Mouse (Mus musculus) brain, embryonic 18.5 days (tissue): Measurements from ENCODE around the gene Mettl26.
"Not testable (repeated sequence)": the region's sequence is repeated elsewhere in the genome, so short reads cannot be mapped to it uniquely, and the experiment has no call there.

Source experiments
- DNase-seq: peaks from one replicate; pipeline ENCODE4 v3.0.0-alpha.2; 2012; ENCODE audit warnings: low read depth, low spot score

Mettl26 gene

DNA sequence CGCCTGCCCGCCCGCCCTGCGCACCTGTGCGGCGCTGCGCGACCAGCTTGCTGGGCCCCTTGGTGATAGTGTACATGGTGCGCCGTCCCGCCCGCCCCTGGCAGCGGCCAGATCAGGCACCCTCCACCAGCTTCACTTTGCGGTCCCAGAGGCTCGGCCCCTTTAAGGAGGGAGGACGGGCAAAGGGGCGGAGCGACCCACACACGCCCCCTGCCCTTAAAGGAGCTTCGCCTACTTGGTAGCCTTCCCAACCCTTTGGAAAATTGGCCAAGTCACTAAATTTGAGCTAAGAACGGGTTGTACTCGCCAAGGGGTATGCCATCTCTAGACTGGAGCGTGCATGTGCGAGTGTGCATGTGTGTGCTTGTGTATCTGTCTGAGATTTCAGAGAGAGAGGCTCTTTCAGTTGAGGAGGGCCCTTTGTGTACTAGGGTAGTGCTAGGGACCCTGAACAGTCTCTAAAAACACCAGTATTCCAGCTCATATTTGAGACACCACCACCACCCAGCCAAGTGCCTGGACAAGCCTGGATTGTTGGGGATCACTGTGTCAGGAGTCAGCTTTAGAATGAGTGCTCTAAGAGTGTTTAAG, 6.2 kb upstream of the Mettl26 start, which contains the start of gene Mcrip2:
TSS of gene Mcrip2 (minus strand) at position 164 of the 591 bp plus-strand sequence.
- DNase-seq, result peak; percentile 59

- DNase-seq, result no peak
These were observed 5.4 kb upstream of the Mettl26 start for GRCm38 (mm10) chr17:25869498-25869897.

GRCm38 (mm10) chr17:25869954-25870353, 4.9 kb upstream of the Mettl26 start:
- DNase-seq, result no peak

DNA sequence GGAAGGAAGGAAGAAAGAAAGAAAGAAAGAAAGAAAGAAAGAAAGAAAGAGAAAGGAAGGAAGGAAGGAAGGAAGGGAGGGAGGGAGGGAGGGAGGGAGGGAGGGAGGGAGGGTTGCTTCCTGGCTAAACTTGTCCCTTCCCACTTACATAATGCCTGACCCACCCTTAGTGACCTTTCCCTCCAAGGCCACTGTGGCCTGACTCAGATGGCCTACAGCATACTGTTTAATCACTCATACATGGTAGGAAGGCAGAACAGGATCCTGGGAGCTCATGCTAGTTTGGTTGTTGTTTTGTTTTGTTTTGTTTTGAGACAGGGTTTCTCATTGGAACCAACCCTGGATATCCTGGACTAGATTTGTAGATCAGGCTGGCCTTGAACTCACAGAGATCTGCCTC, 3.3 kb upstream of the Mettl26 start:
- DNase-seq, result not testable (repeated sequence)

DNA sequence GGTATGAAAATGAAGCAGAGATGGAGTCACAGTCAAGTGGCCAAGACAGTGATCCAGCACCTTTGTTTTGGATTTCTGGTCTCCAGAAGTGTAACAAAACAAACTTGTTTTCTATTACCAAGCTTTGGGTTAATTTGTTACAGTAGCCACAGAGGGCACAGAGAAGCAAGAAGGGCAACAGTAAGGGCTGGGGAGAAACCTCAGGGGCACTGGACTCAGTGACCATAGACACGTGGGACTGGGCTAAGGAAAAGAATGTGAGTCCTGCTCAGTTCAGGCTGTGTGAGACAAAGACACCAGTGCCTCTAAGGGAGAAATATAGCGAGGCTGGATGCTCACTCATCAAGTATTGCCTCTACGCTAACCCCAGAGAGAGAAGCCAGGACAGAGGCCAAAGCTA, 2.2 kb upstream of the Mettl26 start:
- no peak for DNase-seq

- DNase-seq, result no peak
These were observed 1.3 kb upstream of the Mettl26 start for GRCm38 (mm10) chr17:25873405-25874147.

DNA sequence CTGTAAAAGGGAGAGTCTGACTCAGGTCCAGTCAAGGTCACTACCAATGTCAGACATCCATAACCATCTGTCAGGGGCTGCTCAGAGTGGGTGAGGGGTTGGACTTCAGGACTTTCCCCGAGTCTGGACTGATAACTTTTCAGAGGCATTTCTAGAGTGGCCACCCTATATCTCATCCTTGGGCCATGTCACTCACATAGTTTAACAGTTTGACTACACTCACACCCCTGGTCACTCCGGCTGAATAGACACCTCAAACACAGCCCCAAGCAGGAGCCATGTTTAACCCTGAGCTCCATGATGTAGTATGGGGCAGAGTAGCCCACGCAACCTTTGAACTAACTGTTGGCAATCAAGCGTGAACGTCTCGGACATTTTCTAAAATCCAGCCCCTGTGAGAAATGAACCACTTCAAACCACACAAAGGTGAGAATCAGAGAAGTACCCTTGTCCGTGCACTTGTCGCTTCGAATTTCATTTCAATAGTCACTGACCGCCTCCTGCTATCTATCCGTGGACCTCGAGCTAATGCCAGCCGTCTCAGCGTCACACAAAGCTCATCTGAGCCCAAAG, 640 bp upstream of the Mettl26 start:
- no peak for DNase-seq

DNA sequence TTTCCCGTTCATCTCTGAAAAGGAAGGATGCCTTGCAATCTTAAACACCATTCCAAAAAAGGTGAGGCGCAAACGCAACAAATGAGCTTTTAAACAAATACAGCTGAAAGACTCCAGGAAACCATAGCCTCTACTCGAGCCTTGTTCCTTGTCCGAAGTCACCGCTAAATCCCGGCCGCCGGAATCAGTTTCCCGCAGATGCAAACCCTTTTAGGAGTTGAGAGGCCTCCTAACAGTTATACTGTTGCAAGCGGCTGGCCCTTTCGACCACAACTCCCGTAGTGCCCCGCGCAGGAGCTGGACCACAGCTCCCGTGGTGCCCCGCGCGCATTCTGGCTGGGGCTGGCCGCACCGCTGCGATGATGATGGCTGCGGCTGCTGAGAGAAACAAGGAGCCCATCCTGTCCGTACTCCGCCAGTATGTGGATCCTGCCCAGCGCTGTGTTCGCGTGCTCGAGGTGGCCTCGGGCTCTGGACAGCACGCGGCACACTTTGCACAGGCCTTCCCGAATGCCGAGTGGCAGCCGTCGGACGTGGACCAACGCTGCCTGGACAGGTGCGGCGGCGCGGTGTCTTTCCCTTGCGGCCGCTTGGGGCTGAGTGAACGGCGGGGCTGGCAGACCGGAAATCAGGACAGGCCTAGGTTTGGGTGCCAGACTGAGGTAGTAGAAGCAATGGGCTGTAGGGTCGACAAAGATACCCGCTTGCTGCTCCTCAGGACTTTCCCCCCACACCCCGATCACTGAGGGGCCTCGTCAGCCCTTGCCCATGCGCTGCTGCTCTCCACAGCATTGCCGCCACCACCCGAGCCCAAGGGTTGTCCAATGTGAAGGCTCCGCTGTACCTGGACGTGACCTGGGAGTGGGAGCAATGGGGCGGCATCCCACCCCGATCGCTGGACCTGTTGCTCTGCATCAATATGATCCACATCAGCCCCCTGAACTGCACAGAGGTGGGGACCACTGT, 580 bp downstream of the Mettl26 start:
- peak; percentile 77 for DNase-seq

DNA sequence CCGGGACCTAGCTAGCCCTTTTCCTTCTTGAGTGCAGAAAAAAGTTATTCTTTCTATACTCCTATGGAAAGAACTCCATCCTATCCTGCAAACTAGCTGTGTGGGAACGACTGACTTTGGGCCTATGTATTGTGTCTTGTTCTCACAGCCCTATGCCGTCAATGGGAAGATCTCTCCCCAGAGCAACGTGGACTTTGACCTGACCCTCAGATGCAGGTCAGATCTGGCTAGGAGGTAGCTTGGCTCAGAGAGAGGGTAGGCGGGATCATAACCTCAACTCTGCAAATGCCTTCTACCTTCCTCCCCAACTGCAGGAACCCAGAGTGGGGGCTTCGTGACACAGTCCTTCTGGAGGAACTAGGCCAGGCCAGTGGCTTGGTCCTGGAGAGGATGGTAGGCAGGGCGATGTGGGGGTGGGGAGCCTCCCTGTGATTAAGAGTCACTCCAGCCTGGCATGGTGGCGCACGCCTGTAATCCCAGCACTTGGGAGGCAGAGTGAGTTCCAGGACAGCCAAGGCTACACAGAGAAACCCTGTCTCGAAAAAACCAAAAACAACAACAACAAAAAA, 1.6 kb downstream of the Mettl26 start:
- no peak for DNase-seq

DNA sequence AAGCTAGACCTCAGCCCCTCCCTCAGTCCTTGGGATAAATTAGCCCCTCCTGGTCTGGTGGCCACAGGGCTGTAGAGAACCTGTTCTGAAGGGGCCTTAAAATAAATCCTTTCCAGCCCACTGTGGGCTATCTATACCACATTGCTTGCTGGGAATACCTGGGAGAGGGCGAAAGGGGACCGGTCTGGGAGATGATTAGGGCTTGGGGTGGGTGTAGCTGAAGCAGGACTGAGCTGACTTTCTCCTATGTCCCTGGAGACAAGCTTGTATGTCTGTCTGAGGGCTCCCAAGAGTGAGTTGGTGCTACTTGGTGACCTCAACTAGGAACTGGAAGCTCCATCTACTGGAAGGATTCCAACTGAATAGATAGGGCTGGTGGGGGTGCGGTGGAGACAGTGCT, 2.2 kb downstream of the Mettl26 start:
- no peak for DNase-seq

DNA sequence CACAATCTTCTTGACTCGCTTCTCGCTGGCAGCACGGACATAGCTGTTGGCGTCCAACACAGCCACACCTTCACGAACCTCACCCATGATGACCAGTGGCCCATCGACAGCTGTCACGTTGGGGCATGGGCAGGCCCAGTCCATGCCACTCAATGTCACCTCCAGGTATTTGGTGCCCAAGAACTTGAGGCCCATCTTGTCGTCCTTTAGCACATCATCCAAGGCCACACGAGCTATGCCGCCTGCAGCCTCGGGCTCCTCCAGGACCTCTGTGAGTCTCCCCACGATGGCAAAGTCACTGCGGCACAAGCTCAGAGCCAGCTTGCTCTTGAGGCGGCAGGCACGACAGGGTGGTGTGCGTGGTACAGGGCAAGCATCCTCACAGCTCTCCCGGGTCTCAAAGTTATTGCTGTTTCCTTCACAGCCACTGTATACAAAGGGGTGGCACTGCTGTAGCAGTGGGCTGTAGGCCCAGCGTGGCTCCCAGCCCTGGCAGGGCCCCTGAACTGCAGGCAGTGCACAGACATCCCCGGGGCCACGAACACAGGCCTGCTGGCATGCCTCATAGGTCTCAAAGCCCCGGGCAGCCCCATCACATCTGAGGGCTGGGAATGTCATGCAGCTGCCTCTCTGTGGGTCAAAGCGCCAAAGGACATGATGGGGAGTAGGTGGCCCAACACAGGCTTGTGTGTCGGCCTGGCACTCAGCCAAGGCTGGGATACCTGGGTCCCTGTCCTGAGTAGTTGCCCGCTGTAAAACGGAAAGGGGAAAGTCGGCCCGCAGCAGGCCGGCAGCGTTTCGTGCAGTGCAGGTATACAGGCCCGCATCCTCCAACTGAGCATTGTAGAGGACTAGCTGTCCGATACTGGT, 3.1 kb downstream of the Mettl26 start:
- DNase-seq, result no peak

- DNase-seq, result no peak
These were observed 3.8 kb downstream of the Mettl26 start for GRCm38 (mm10) chr17:25878611-25879180.

GRCm38 (mm10) chr17:25879261-25879660, 4.4 kb downstream of the Mettl26 start:
- no peak for DNase-seq

DNA sequence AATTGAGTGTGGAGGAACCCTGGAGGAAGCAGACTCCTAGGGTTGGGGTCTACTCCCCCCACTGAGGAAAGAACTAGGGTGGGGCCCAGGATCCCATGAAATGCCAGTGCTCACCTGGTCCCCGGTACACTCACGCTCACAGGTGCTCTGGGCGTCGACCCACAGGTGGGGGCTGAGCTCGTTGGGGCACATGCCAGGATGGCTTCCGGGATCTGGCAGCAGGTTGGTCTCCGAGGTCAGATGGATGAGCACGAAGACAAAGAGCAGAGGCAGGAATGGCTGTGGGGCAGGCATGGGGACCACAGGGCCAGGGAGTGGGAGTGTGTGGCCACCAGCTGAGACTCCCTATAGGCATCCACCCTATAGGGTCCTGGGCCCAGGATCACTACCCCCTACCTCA, 4.9 kb downstream of the Mettl26 start:
- no peak for DNase-seq

DNA sequence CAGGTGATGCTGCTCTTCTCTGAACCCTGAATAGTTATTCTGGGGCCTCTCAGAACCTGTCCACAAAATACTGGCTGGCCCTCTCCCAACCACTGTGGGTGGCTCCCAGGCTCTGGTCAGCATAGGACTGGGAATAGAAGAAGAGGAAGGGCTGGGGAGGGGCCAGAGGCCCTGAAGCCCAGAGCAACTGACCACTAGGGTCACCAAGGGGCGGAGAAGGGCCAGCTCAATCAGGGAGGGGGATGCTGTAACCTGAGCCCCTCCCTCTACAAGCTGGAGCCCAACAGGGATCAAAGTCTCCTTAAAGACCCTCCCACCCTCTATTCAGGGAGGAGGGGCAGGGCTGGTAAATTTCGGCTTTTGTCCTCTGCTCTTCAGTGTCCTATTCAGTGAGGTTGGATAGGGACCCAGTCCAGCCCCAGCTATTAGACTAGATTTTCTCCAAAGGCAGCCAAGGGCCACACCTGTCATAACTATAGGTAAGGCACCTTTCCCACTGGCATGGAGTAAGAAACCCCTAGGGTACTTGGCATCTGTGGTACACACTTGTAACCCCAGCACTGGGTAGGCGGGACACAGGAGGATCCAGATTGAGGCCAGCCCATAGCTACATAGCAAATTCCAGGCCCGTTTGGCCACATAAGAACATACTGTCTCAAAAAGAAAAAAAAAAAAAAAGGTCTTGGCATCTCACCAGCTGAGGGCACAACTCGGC, 5.5 kb downstream of the Mettl26 start, which contains the start of gene Wfikkn1:
TSS of gene Wfikkn1 (minus strand) at position 663 of the 715 bp plus-strand sequence.
- DNase-seq, result no peak

DNA sequence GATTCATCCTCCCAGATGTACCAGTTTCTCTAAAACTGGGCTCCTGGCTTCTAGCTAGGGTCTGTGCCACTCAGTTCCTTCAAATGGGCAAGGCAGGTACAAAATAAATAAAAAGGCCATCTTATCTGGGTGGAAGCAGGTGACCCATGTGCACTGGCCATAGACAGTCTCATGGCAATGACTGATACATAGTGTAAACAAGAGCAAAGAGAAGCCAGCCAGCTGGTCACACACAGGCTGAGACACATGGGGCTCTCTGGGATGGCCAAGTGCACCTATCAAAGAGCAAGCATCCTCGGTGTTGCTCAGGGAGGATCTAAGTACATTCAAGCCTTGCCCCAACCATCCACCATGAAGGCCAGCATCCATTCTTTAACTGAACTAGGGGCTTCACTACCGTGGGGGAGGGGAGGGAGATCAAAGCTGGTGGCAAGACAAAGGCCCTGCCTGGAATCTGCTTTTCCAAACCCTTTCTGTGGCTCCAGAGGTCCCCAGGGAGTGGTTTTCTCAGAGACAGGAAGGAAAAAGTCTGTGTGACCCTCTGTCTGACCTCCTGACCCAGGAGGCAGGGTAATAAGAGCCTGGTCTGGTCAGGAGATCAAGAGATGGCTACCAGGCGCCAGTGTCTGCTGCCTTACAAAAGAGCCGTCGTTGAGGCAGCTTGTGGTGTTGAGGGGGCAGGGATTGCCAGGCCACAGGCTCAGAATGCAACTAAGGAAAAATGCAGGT, 6.2 kb downstream of the Mettl26 start:
- no peak for DNase-seq

DNA sequence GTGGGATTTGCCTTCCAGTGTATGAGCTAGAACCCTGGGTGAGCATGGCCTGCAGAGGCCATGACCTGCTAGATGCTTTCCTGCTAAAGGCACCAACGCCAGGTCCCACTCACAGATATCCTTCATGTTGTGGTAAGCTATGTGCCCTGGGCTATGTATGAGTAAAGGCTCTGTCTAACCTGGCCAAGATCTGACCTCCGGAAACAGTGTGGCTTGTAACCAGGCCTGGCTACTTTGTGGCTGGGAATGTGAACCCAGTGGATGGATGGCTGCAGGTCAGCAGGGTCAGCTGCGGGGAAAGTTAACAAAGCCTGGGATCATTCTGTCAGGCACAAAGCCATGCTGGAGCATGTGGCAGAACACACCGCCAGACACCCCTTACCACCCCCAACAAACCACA, 6.8 kb downstream of the Mettl26 start:
- DNase-seq, result no peak

DNA sequence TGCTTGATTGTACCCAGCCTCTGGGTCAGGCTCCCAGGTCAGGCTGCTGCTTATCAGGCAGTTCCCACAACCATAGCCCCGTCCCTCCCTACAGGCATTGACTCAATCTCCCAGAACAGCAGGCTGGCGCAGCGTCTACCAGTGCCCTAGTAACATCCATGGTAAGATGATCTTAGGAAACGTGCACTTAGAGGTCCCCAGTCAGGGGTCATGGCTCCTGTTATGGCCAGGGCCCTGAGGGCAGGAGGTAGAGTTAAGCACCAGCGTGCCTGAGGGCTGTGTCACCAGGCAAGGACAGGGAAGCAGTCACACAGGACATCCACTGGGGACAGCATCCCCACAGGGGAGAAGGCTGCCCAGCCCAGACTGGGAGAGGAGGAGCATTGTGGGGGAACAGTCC, 7.4 kb downstream of the Mettl26 start:
- DNase-seq, result no peak

- no peak for DNase-seq
These were observed 8.4 kb downstream of the Mettl26 start for GRCm38 (mm10) chr17:25883268-25883667.
